Mouse (Mus musculus) kidney, postnatal 0 days (tissue): ENCODE measurements at regions not wholly inside any gene's neighbourhood (a gene's known extent, or its start where the extent isn't known, plus 50 kb on each side); places are given as distances from the start of the nearest gene placed in this dataset.
A peak's percentile ranks its signal among the peaks of the same experiment; 100 is the strongest.

ENCODE experiments used
- ATAC-seq: fragments of 200-750 bp; cut with Nextera tagmentation; replicated peaks from 2 replicates; pipeline ENCODE4 v1.8.0; 2017; ENCODE audit warnings: low read depth, moderate number of reproducible peaks, moderate TSS enrichment, moderate library complexity; ENCODE audit not compliant: low FRiP score
- DNase-seq: peaks from one replicate; pipeline ENCODE4 v3.0.0-alpha.2; 2016; ENCODE audit warnings: low spot score
- H3K27ac ChIP-seq: fragments of 300-500 bp; sonication (generic); 2 replicates; pipeline ENCODE4 v1.5.1; 2014; ENCODE audit warnings: mild to moderate bottlenecking
- H3K27me3 ChIP-seq: fragments of 300-500 bp; sonication (generic); 2 replicates; pipeline ENCODE4 v1.6.1; 2014; ENCODE audit warnings: low read length, mixed read lengths; ENCODE audit not compliant: insufficient read depth
- H3K36me3 ChIP-seq: fragments of 300-500 bp; sonication (generic); 2 replicates; pipeline ENCODE4 v1.6.1; 2014; ENCODE audit warnings: low read length, mixed read lengths; ENCODE audit not compliant: insufficient read depth
- H3K4me1 ChIP-seq: fragments of 300-500 bp; sonication (generic); replicated peaks from 2 replicates; pipeline ENCODE4 v1.6.1; 2014; ENCODE audit warnings: antibody characterized with exemption, low read length, mixed read lengths; ENCODE audit not compliant: insufficient read depth
- H3K4me2 ChIP-seq: fragments of 300-500 bp; sonication (generic); 2 replicates; pipeline ENCODE4 v1.6.1; 2014; ENCODE audit warnings: mild to moderate bottlenecking, low read length, moderate library complexity, mixed read lengths
- H3K4me3 ChIP-seq: fragments of 300-500 bp; sonication (generic); replicated peaks from 2 replicates; pipeline ENCODE4 v1.5.1; 2014; ENCODE audit warnings: low read depth, low read length
- H3K9ac ChIP-seq: fragments of 300-500 bp; sonication (generic); 2 replicates; pipeline ENCODE4 v1.6.1; 2014; ENCODE audit warnings: low read depth, low read length
- H3K9me3 ChIP-seq: fragments of 300-500 bp; sonication (generic); replicated peaks from 2 replicates; pipeline ENCODE4 v1.6.1; 2016; ENCODE audit warnings: low read length, inconsistent platforms, mixed read lengths
- CTCF ChIP-seq: IDR thresholded peaks from 2 replicates; pipeline ENCODE4 v1.5.1; 2016; ENCODE audit warnings: antibody characterized with exemption, low read depth, mild to moderate bottlenecking, moderate library complexity
- WGBS: fragments of 180-500 bp; shearing (Covaris S2); extraction: QIAGEN DNeasy Blood & Tissue Kit; methylation state at CpG from one replicate; pipeline ENCODE4 v1.1.7; 2014; 5-methylcytosine and 5-hydroxymethylcytosine counted together

GRCm38 (mm10) chr4:52105887-52106286 lies 333.2 kb upstream of the Smc2 start:
- no peaks in the 10 kb centered on the region for H3K27me3 ChIP-seq
- H3K4me1 ChIP-seq = no peaks in the 10 kb centered on the region
- DNase-seq = peak; percentile 14
- no peak overlapping the region for H3K4me2 ChIP-seq
- no peak overlapping the region for H3K9ac ChIP-seq
- H3K36me3 ChIP-seq = no peaks in the 10 kb centered on the region
- H3K9me3 ChIP-seq = no peaks in the 10 kb centered on the region
- ATAC-seq = no peak
- no peak for TF ChIP-seq CTCF
- no peak overlapping the region for H3K27ac ChIP-seq
- H3K4me3 ChIP-seq = no peak overlapping the region
- WGBS = 58% methylated on average over 12 of the region's 12 CpGs

GRCm38 (mm10) chr4:52117765-52118290 lies 321.2 kb upstream of the Smc2 start:
- Histone ChIP-seq H3K4me2 (no peak overlapping the region), H3K27me3 (no peaks in the 10 kb centered on the region), H3K4me3 (no peak overlapping the region), H3K27ac (no peak overlapping the region), H3K36me3 (no peaks in the 10 kb centered on the region), H3K4me1 (no peaks in the 10 kb centered on the region), H3K9ac (no peak overlapping the region), H3K9me3 (no peaks in the 10 kb centered on the region)
- DNase-seq = no peak
- TF ChIP-seq CTCF = no peak
- ATAC-seq = no peak
- whole genome bisulfite sequencing = 80% methylated on average over 4 of the region's 4 CpGs

GRCm38 (mm10) chr4:52118439-52119072 lies 320.5 kb upstream of the Smc2 start:
- no peaks in the 10 kb centered on the region for H3K36me3 ChIP-seq
- TF ChIP-seq CTCF = no peak
- peak; percentile 33 for DNase-seq
- no peak overlapping the region for H3K9ac ChIP-seq
- whole genome bisulfite sequencing = 55% methylated on average over 3 of the region's 3 CpGs
- ATAC-seq = no peak
- no peak overlapping the region for H3K4me3 ChIP-seq
- no peak overlapping the region for H3K4me2 ChIP-seq
- no peaks in the 10 kb centered on the region for H3K9me3 ChIP-seq
- no peaks in the 10 kb centered on the region for H3K27me3 ChIP-seq
- H3K4me1 ChIP-seq = no peaks in the 10 kb centered on the region
- no peak overlapping the region for H3K27ac ChIP-seq

GRCm38 (mm10) chr4:52152565-52153164 lies 286.4 kb upstream of the Smc2 start:
- H3K27me3 ChIP-seq = no peaks in the 10 kb centered on the region
- TF ChIP-seq CTCF = peak; percentile 45; the same call in 1 of the 2 replicates
- H3K4me2 ChIP-seq = no peak overlapping the region
- no peaks in the 10 kb centered on the region for H3K36me3 ChIP-seq
- H3K9ac ChIP-seq = no peak overlapping the region
- no peak overlapping the region for H3K4me3 ChIP-seq
- ATAC-seq (no peak), DNase-seq (no peak)
- H3K27ac ChIP-seq = no peak overlapping the region
- 66% methylated on average over 6 of the region's 6 CpGs for WGBS
- no peaks in the 10 kb centered on the region for H3K9me3 ChIP-seq
- H3K4me1 ChIP-seq = no peaks in the 10 kb centered on the region

GRCm38 (mm10) chr4:52176240-52176639 lies 262.8 kb upstream of the Smc2 start:
- 78% methylated on average over 4 of the region's 4 CpGs for WGBS
- Histone ChIP-seq H3K27me3 (no peaks in the 10 kb centered on the region), H3K9ac (no peak overlapping the region), H3K36me3 (no peaks in the 10 kb centered on the region), H3K4me2 (no peak overlapping the region), H3K4me1 (no peaks in the 10 kb centered on the region), H3K9me3 (no peaks in the 10 kb centered on the region), H3K4me3 (no peak overlapping the region), H3K27ac (no peak overlapping the region)
- no peak for TF ChIP-seq CTCF
- ATAC-seq = no peak
- no peak for DNase-seq

GRCm38 (mm10) chr4:52197777-52198176 lies 241.3 kb upstream of the Smc2 start:
- H3K27ac ChIP-seq = no peak overlapping the region
- no peak overlapping the region for H3K4me2 ChIP-seq
- DNase-seq (no peak), ATAC-seq (no peak)
- H3K9ac ChIP-seq = no peak overlapping the region
- no peaks in the 10 kb centered on the region for H3K9me3 ChIP-seq
- no peaks in the 10 kb centered on the region for H3K4me1 ChIP-seq
- TF ChIP-seq CTCF = no peak
- no peaks in the 10 kb centered on the region for H3K36me3 ChIP-seq
- H3K27me3 ChIP-seq = no peaks in the 10 kb centered on the region
- H3K4me3 ChIP-seq = no peak overlapping the region
- 74% methylated on average over 3 of the region's 3 CpGs for WGBS
